Mouse (Mus musculus) erythroblast, embryonic 14.5 days (primary cell): ENCODE results near the gene 9930104L06Rik.

Experiments
- GATA1 ChIP-seq: IDR thresholded peaks from 2 replicates; pipeline ENCODE4 v1.6.1; 2012; ENCODE audit warnings: low read length, inconsistent platforms, mixed read lengths
- TAL1 ChIP-seq: IDR thresholded peaks from 3 replicates; pipeline ENCODE4 v1.6.1; 2012; ENCODE audit warnings: low read length, inconsistent platforms, mixed read lengths

GRCm38 (mm10) chr4:124969219-124969848 lies 32.5 kb downstream of the 9930104L06Rik start:
- TF ChIP-seq GATA1 (no peak), TAL1 (no peak)
